Mouse (Mus musculus) lung, postnatal 0 days (tissue): ENCODE measurements around the gene Sipa1.
A peak's percentile ranks its signal among the peaks of the same experiment; 100 is the strongest.

Experiments
- CTCF ChIP-seq: IDR thresholded peaks from 2 replicates; pipeline ENCODE4 v1.5.1; 2016; ENCODE audit warnings: antibody characterized with exemption, mild to moderate bottlenecking
- EP300 ChIP-seq: IDR thresholded peaks from 2 replicates; pipeline ENCODE4 v1.6.1; 2016; ENCODE audit warnings: antibody characterized with exemption, mild to moderate bottlenecking, control low read depth

- TF ChIP-seq CTCF = peak; percentile 17
- TF ChIP-seq EP300 = no peak
Observed at GRCm38 (mm10) chr19:5606196-5606595, 57.3 kb downstream of the Sipa1 start.
